Mouse (Mus musculus) erythroblast, embryonic 14.5 days (primary cell): ENCODE measurements around the gene Zc2hc1b.

Experiments used
- GATA1 ChIP-seq: IDR thresholded peaks from 2 replicates; pipeline ENCODE4 v1.6.1; 2012; ENCODE audit warnings: low read length, inconsistent platforms, mixed read lengths
- TAL1 ChIP-seq: IDR thresholded peaks from 3 replicates; pipeline ENCODE4 v1.6.1; 2012; ENCODE audit warnings: low read length, inconsistent platforms, mixed read lengths

DNA sequence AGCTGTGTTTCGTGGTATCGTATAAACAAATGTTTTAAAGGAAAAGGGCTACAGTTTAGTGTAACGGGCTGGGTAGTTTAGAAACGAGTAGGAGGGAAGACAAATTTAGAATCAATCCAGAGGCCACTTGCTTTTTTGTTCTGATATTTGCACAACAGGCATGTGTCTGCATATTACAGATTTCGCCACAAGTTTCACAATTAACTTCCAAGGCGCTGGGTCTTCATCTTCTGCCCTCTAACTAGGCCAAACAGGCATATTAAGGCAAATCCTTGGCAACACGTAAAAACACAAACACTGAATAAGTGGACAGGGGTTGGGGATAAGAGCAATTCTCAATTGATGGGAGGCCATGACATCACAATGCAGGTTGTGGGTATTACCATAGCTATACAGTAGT is 2.0 kb downstream of the Zc2hc1b start:
- no peak for TF ChIP-seq GATA1
- TF ChIP-seq TAL1 = no peak
